Mouse (Mus musculus) 3T3-L1 (cell line): ENCODE results near the gene Elob.

Experiments
- DNase-seq: peaks from one replicate; pipeline ENCODE4 v3.0.0-alpha.2; 2015; ENCODE audit warnings: low read depth, low spot score

Gene Elob

DNA sequence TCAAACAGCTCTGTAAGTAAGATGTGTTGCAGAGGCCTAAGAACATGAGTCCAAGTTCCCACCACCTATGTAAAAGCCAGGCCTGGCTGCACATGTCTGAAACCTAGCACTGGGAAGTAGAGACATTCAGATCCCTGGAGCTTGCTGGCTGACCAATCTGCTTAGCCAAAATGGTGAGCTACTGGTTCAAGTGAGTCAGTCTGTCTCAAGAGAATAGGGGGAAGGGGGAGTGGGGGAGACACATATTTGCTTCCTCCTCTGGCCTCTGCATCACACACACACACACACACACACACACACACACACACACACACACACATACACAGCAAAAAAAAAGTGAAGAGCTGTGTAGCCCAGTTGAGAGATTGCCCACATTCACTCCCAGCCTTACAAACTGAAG, 45.6 kb downstream of the Elob start:
- no peak for DNase-seq

DNA sequence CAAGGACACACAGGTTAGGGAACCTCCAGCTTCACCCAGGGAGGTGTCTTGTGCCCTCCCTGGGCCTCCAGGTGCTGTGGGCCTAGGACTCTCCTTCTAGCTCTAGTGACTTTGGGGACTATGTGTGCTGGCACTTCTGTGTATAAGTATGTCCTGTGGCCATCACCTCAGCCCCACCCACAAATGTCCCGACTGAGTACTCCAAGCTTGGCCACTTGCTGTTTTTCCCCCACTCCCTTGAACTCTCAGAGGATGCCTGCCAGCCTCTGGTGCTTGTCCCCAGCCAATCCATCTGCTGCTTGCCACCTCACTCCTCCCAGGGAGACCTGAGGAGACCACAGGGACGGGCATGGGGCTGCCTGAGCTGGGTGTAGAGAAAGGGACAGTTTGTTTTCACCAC, 50.5 kb downstream of the Elob start:
- no peak for DNase-seq

DNA sequence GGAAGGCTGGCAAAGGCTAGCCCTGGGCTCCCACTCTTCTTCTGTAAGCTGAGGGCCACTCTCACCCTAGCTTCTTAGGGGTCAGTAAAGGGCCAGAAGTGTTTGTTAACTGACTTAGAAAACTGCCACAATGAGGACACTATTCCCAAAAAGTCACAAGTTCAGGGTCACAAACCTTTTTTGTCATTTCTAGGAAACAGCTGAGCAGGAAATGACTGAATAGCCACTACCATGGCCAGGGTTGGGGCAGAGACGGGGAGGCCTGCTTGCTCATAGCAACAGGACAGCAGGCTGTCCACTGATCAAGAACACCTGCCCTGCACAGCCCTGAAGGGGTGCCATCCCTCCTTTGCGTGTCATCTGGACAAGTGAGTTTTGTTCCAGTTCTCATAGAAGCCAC, 51.8 kb downstream of the Elob start:
- no peak for DNase-seq

DNA sequence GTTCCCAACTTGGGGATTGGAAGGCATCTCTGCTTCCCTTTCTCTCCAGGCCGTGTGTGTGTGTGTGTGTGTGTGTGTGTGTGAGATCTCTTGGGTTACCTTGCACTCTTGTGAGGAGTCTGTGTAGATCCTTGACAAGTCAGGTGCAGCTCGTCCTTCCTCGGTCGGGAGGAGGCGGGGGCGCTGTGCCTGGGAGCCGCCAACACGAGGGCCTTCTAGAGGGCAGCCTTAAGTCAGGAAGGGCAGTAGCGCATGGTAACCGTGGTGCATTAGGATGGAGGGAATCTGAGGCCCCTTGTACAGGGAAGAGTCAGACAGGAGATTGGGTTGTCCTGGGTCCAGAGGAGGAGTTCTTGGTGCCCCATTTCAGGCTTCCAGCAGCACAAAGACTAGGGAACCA, 52.7 kb downstream of the Elob start:
- DNase-seq = no peak
